Mouse (Mus musculus) kidney, adult 2 months (tissue): ENCODE measurements around the gene Ralgapa2. TPM values are rescaled to one million over a fixed set of nuclear protein-coding genes. Genes with fewer than 3 reads are reported as not detected.

Experiments
- DNase-seq: peaks from one replicate; pipeline ENCODE4 v3.0.0; 2021
- H3K27ac ChIP-seq: fragments of 200-500 bp; 2 replicates; pipeline ENCODE4 v1.5.1; 2012; ENCODE audit warnings: low read depth, low read length, control low read depth, inconsistent platforms; ENCODE audit not compliant: insufficient read depth
- H3K27me3 ChIP-seq: fragments of 200-500 bp; replicated peaks from 2 replicates; pipeline ENCODE4 v1.6.1; 2012; ENCODE audit warnings: mild to moderate bottlenecking, moderate library complexity, low read length, inconsistent platforms; ENCODE audit not compliant: control insufficient read depth, insufficient read depth
- H3K36me3 ChIP-seq: fragments of 200-500 bp; 2 replicates; pipeline ENCODE4 v1.6.1; 2012; ENCODE audit warnings: mild to moderate bottlenecking, moderate library complexity, low read length, inconsistent platforms; ENCODE audit not compliant: control insufficient read depth, insufficient read depth
- H3K4me1 ChIP-seq: fragments of 200-500 bp; 2 replicates; pipeline ENCODE4 v1.6.1; 2011; ENCODE audit warnings: low read length; ENCODE audit not compliant: control insufficient read depth, insufficient read depth
- H3K4me3 ChIP-seq: fragments of 200-500 bp; 2 replicates; pipeline ENCODE4 v1.5.1; 2011; ENCODE audit warnings: mild to moderate bottlenecking, low read depth, low read length, control low read depth; ENCODE audit not compliant: insufficient read depth
- CTCF ChIP-seq: fragments of 200-500 bp; conservative IDR thresholded peaks from 2 replicates; pipeline ENCODE4 v1.5.1; 2011; ENCODE audit warnings: low read depth, mild to moderate bottlenecking, control low read depth, low read length, moderate library complexity, mixed read lengths; ENCODE audit not compliant: insufficient read depth, insufficient read length
- POLR2A ChIP-seq: fragments of 200-500 bp; IDR thresholded peaks from one replicate; pipeline ENCODE4 v1.6.1; 2011; ENCODE audit warnings: low read depth, low read length, control low read depth
- WGBS: fragments of 180-500 bp; shearing (Covaris S2); methylation state at CpG from one replicate; pipeline ENCODE4 v1.1.7; 2018; 5-methylcytosine and 5-hydroxymethylcytosine counted together
- polyA plus RNA-seq: library from polyadenylated mRNA; depleted of rRNA; stranded (reverse); fragments of >200 nt; gene quantifications from 2 replicates; pipeline ENCODE4 v1.2.3, GENCODE M21; 2012

Gene Ralgapa2
- polyA plus RNA-seq, 1 experiment = 15.8 TPM

GRCm38 (mm10) chr2:146428751-146429150 is 83.4 kb downstream of the Ralgapa2 start:
- Histone ChIP-seq H3K4me1 (no peaks in the 10 kb centered on the region), H3K4me3 (no peak overlapping the region), H3K27me3 (no peaks in the 10 kb centered on the region), H3K36me3 (no peaks in the 10 kb centered on the region; the same call in none of the 2 replicates), H3K27ac (no peak overlapping the region)
- TF ChIP-seq POLR2A (no peak), CTCF (no peak)
- 95% methylated on average over 3 of the region's 3 CpGs for WGBS
- DNase-seq = no peak

GRCm38 (mm10) chr2:146427380-146427779 is 84.8 kb downstream of the Ralgapa2 start:
- WGBS = 92% methylated on average over 3 of the region's 3 CpGs
- H3K4me1 ChIP-seq = no peaks in the 10 kb centered on the region

GRCm38 (mm10) chr2:146426321-146426720 is 85.8 kb downstream of the Ralgapa2 start:
- Histone ChIP-seq H3K4me3 (no peak overlapping the region), H3K36me3 (no peaks in the 10 kb centered on the region; the same call in none of the 2 replicates), H3K4me1 (no peaks in the 10 kb centered on the region), H3K27ac (no peak overlapping the region), H3K27me3 (no peaks in the 10 kb centered on the region)
- TF ChIP-seq CTCF (no peak), POLR2A (no peak)
- DNase-seq = no peak
- WGBS = 90% methylated on average over 7 of the region's 7 CpGs

More at GRCm38 (mm10) chr2:146427380-146427779, 84.8 kb downstream of the Ralgapa2 start:
- no peak for DNase-seq
- Histone ChIP-seq H3K4me3 (no peak overlapping the region), H3K27ac (no peak overlapping the region), H3K27me3 (no peaks in the 10 kb centered on the region), H3K36me3 (no peaks in the 10 kb centered on the region; the same call in none of the 2 replicates)
- TF ChIP-seq POLR2A = no peak
- TF ChIP-seq CTCF = no peak

GRCm38 (mm10) chr2:146425235-146425634 is 86.9 kb downstream of the Ralgapa2 start:
- 91% methylated on average over 2 of the region's 2 CpGs for WGBS
- TF ChIP-seq CTCF = no peak
- TF ChIP-seq POLR2A = no peak
- Histone ChIP-seq H3K4me1 (no peaks in the 10 kb centered on the region), H3K27me3 (no peaks in the 10 kb centered on the region), H3K4me3 (no peak overlapping the region), H3K36me3 (no peaks in the 10 kb centered on the region; the same call in none of the 2 replicates), H3K27ac (no peak overlapping the region)
- DNase-seq = no peak

GRCm38 (mm10) chr2:146423710-146424301 is 88.3 kb downstream of the Ralgapa2 start:
- H3K4me1 ChIP-seq = no peaks in the 10 kb centered on the region
- H3K36me3 ChIP-seq = no peaks in the 10 kb centered on the region; the same call in none of the 2 replicates
- H3K4me3 ChIP-seq = no peak overlapping the region
- DNase-seq = no peak
- H3K27me3 ChIP-seq = no peaks in the 10 kb centered on the region
- no peak overlapping the region for H3K27ac ChIP-seq
- TF ChIP-seq CTCF = no peak
- TF ChIP-seq POLR2A = no peak
- 80% methylated on average over 4 of the region's 4 CpGs for WGBS

- Histone ChIP-seq H3K27me3 (no peaks in the 10 kb centered on the region), H3K36me3 (no peaks in the 10 kb centered on the region; the same call in none of the 2 replicates), H3K27ac (no peak overlapping the region), H3K4me3 (no peak overlapping the region), H3K4me1 (no peaks in the 10 kb centered on the region)
- 65% methylated on average over 5 of the region's 5 CpGs for WGBS
- TF ChIP-seq CTCF = no peak
- TF ChIP-seq POLR2A = no peak
- peak; percentile 38 for DNase-seq
Observed at GRCm38 (mm10) chr2:146423032-146423691, 89.0 kb downstream of the Ralgapa2 start.

GRCm38 (mm10) chr2:146416283-146416682 is 95.9 kb downstream of the Ralgapa2 start:
- Histone ChIP-seq H3K4me3 (no peak overlapping the region), H3K36me3 (no peaks in the 10 kb centered on the region), H3K4me1 (no peaks in the 10 kb centered on the region), H3K27me3 (no peaks in the 10 kb centered on the region), H3K27ac (no peak overlapping the region)
- no peak for DNase-seq
- 83% methylated on average over 2 of the region's 2 CpGs for WGBS
- TF ChIP-seq POLR2A (no peak), CTCF (no peak)
